Mouse (Mus musculus) hindbrain, postnatal 0 days (tissue): Measurements from ENCODE around the gene Capn9. TPM values are rescaled to one million over a fixed set of nuclear protein-coding genes. Genes with fewer than 3 reads are reported as not detected.

Experiments used
- ATAC-seq: fragments of 200-750 bp; cut with Nextera tagmentation; 2 replicates; pipeline ENCODE4 v1.8.0; 2017; ENCODE audit warnings: mild to moderate bottlenecking, moderate TSS enrichment, moderate library complexity
- DNase-seq: peaks from one replicate; pipeline ENCODE4 v3.0.0-alpha.2; 2015; ENCODE audit warnings: low spot score
- H3K27ac ChIP-seq: fragments of 300-500 bp; sonication (generic); 2 replicates; pipeline ENCODE4 v1.5.1; 2014; ENCODE audit warnings: mild to moderate bottlenecking
- H3K27me3 ChIP-seq: fragments of 300-500 bp; sonication (generic); 2 replicates; pipeline ENCODE4 v1.6.1; 2014; ENCODE audit warnings: low read length, mixed read lengths; ENCODE audit not compliant: insufficient read depth
- H3K36me3 ChIP-seq: fragments of 300-500 bp; sonication (generic); 2 replicates; pipeline ENCODE4 v1.6.1; 2014; ENCODE audit warnings: low read length, mixed read lengths; ENCODE audit not compliant: insufficient read depth
- H3K4me1 ChIP-seq: fragments of 300-500 bp; sonication (generic); 2 replicates; pipeline ENCODE4 v1.6.1; 2014; ENCODE audit warnings: antibody characterized with exemption, low read length, mixed read lengths; ENCODE audit not compliant: insufficient read depth
- H3K4me2 ChIP-seq: fragments of 300-500 bp; sonication (generic); 2 replicates; pipeline ENCODE4 v1.6.1; 2014; ENCODE audit warnings: low read depth, mild to moderate bottlenecking, low read length, moderate library complexity, mixed read lengths
- H3K4me3 ChIP-seq: fragments of 300-500 bp; sonication (generic); 2 replicates; pipeline ENCODE4 v1.5.1; 2014; ENCODE audit warnings: low read length
- H3K9ac ChIP-seq: fragments of 300-500 bp; sonication (generic); replicated peaks from 2 replicates; pipeline ENCODE4 v1.6.1; 2014; ENCODE audit warnings: mild to moderate bottlenecking, low read length, moderate library complexity, mixed read lengths
- H3K9me3 ChIP-seq: fragments of 300-500 bp; sonication (generic); 2 replicates; pipeline ENCODE4 v1.6.1; 2016; ENCODE audit warnings: low read length, mixed read lengths
- CTCF ChIP-seq: IDR thresholded peaks from 2 replicates; pipeline ENCODE4 v1.5.1; 2016; ENCODE audit warnings: antibody characterized with exemption, control low read depth, low read depth
- WGBS: fragments of 180-500 bp; shearing (Covaris S2); extraction: QIAGEN DNeasy Blood & Tissue Kit; methylation state at CpG from one replicate; pipeline ENCODE4 v1.1.7; 2014; 5-methylcytosine and 5-hydroxymethylcytosine counted together
- polyA plus RNA-seq: library from polyadenylated mRNA; unstranded; fragments of >200 nt; fragmentation: Nextera tagmentation; extraction: Ambion mirVana; gene quantifications from 2 replicates; pipeline ENCODE4 v1.2.1, GENCODE M21; 2015
- total RNA-seq: library from RNA; depleted of rRNA; stranded (reverse); fragments of >200 nt; gene quantifications from 2 replicates; pipeline ENCODE4 v1.2.3, GENCODE M21; 2014

The Capn9 gene
- total and polyA plus RNA-seq, 2 experiments from 2014 or later, result 0.39 TPM; not detected in 1

DNA sequence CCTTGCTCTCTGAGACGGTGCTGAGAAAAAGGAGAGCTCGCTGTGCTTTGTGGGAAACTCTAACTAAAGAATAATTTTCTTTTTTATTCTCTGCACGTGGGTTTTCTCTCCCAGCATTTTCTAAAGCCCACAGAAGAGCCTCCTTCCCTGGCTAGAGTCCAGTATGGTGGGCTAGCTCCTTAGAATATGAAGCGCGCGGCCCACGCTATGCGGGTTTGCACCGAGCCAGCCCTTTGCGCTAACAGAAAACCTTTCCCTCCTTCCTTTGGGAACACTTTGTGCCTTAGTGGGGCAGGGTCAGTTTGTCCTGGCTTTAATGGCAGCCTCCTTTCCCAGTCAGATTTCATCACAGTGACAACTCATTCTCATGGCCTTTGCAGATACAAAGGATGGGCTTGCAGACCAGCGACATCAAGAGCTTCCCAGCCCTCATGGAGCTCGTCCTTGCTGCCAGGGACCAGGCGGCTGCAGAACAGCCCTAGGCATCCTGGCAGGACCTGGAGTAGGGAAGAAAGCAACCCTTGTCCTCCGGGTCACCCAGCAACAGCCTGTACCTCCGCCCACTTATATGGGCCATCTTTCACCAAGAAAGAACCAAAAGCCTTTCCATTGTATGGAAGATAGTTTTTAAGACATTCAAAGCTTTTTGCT lies 24.8 kb upstream of the Capn9 start:
- 0 out of 2 replicates have a peak, but pooled peaks cover 2% of the 10 kb centered on the region for H3K4me1 ChIP-seq
- WGBS, result 78% methylated on average over 15 of the region's 15 CpGs
- H3K27ac ChIP-seq, result peak overlapping the region; percentile 64; the same call in 1 of the 2 replicates
- no peaks in the 10 kb centered on the region for H3K9me3 ChIP-seq
- H3K27me3 ChIP-seq, result no peaks in the 10 kb centered on the region
- ATAC-seq, result peak; percentile 89
- peaks cover 58% of the 10 kb centered on the region for H3K36me3 ChIP-seq
- DNase-seq, result peak; percentile 77
- H3K4me3 ChIP-seq, result no peak overlapping the region
- TF ChIP-seq CTCF, result no peak
- no peak overlapping the region for H3K4me2 ChIP-seq
- no peak overlapping the region for H3K9ac ChIP-seq

- WGBS, result 86% methylated on average over 7 of the region's 7 CpGs
- DNase-seq (no peak), ATAC-seq (no peak)
- Histone ChIP-seq H3K4me1 (peaks cover 18% of the 10 kb centered on the region), H3K27me3 (no peaks in the 10 kb centered on the region), H3K4me2 (no peak overlapping the region), H3K36me3 (peaks cover 27% of the 10 kb centered on the region), H3K9me3 (no peaks in the 10 kb centered on the region), H3K9ac (no peak overlapping the region), H3K4me3 (no peak overlapping the region), H3K27ac (peak overlapping the region; percentile 26; the same call in 1 of the 2 replicates)
- no peak for TF ChIP-seq CTCF
Observed at GRCm38 (mm10) chr8:124555113-124555750, 20.7 kb upstream of the Capn9 start.

- 0 out of 2 replicates have a peak, but pooled peaks have one; percentile 30 for ATAC-seq
- 53% methylated on average over 7 of the region's 7 CpGs for WGBS
- H3K4me2 ChIP-seq, result no peak overlapping the region
Observed at GRCm38 (mm10) chr8:124556164-124556563, 19.7 kb upstream of the Capn9 start.

GRCm38 (mm10) chr8:124556658-124557057 lies 19.3 kb upstream of the Capn9 start:
- no peak overlapping the region for H3K4me2 ChIP-seq
- peak; percentile 93 for ATAC-seq
- peaks cover 18% of the 10 kb centered on the region for H3K4me1 ChIP-seq
- no peaks in the 10 kb centered on the region for H3K9me3 ChIP-seq
- H3K9ac ChIP-seq, result no peak overlapping the region
- WGBS, result 23% methylated on average over 13 of the region's 13 CpGs
- peak; percentile 88 for DNase-seq
- H3K4me3 ChIP-seq, result no peak overlapping the region
- H3K27ac ChIP-seq, result peak overlapping the region; percentile 83
- H3K27me3 ChIP-seq, result no peaks in the 10 kb centered on the region
- H3K36me3 ChIP-seq, result peaks cover 13% of the 10 kb centered on the region; the same call in 1 of the 2 replicates
- no peak for TF ChIP-seq CTCF

More at GRCm38 (mm10) chr8:124556164-124556563, 19.7 kb upstream of the Capn9 start:
- Histone ChIP-seq H3K4me3 (no peak overlapping the region), H3K27ac (peak overlapping the region; percentile 83), H3K9ac (no peak overlapping the region), H3K4me1 (peaks cover 18% of the 10 kb centered on the region), H3K36me3 (peaks cover 18% of the 10 kb centered on the region), H3K27me3 (no peaks in the 10 kb centered on the region), H3K9me3 (no peaks in the 10 kb centered on the region)
- no peak for DNase-seq
- no peak for TF ChIP-seq CTCF

DNA sequence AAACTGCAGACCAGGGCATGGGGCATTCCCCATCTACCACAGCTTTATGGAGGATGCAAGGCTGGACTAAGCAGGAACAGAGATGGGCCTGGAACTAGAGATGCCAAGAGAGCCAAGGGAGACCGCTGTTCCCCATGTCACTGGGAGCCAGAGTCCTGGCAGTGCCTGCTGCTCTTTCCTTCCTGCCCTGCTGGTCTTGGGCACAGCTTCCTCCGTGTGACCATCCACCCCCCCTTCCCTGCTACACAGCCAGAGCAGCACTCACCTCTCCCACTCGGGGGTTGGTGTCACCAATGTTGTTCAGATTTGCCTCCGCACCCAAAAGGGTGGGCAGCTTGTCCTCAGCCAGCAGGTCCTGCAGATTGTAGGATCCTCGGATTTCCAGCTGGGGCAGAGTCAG lies 18.4 kb upstream of the Capn9 start:
- ATAC-seq (no peak), DNase-seq (no peak)
- 53% methylated on average over 5 of the region's 5 CpGs for WGBS
- H3K27ac ChIP-seq, result peak overlapping the region; percentile 83
- peaks cover 5% of the 10 kb centered on the region; the same call in 1 of the 2 replicates for H3K36me3 ChIP-seq
- H3K9me3 ChIP-seq, result no peaks in the 10 kb centered on the region
- no peaks in the 10 kb centered on the region for H3K27me3 ChIP-seq
- H3K4me3 ChIP-seq, result no peak overlapping the region
- H3K4me2 ChIP-seq, result no peak overlapping the region
- H3K9ac ChIP-seq, result no peak overlapping the region
- H3K4me1 ChIP-seq, result peaks cover 18% of the 10 kb centered on the region
- TF ChIP-seq CTCF, result no peak

GRCm38 (mm10) chr8:124567126-124567525 lies 8.8 kb upstream of the Capn9 start:
- peaks cover 6% of the 10 kb centered on the region for H3K4me1 ChIP-seq
- no peak for TF ChIP-seq CTCF
- 84% methylated on average over 6 of the region's 6 CpGs for WGBS
- H3K9ac ChIP-seq, result no peak overlapping the region
- no peak overlapping the region for H3K27ac ChIP-seq
- no peaks in the 10 kb centered on the region for H3K9me3 ChIP-seq
- no peak overlapping the region for H3K4me2 ChIP-seq
- no peaks in the 10 kb centered on the region for H3K36me3 ChIP-seq
- ATAC-seq, result no peak
- no peak for DNase-seq
- no peaks in the 10 kb centered on the region for H3K27me3 ChIP-seq
- no peak overlapping the region for H3K4me3 ChIP-seq

DNA sequence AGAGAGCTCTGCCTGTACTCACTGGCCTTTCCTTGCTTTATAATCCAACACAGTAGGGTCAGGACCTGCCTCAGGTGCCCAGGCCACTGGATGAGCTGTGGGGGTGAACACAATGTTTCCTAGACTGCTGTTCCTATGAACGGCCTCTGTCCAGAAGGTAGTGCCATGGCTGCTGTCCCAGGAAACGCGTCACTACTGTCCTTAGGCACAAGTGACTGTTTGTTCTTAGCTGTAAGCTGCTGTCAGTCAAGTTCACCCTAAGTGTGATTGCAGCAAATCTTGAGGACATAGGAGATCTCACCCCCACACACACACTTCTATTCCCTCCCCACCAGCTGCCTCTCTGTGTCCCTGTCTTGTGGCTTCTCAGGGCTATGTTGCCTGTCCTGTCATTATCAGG lies 8.3 kb upstream of the Capn9 start:
- Histone ChIP-seq H3K27ac (no peak overlapping the region), H3K9ac (no peak overlapping the region), H3K36me3 (no peaks in the 10 kb centered on the region), H3K4me1 (peaks cover 6% of the 10 kb centered on the region), H3K4me3 (no peak overlapping the region), H3K4me2 (peak overlapping the region; percentile 13; the same call in 1 of the 2 replicates), H3K27me3 (no peaks in the 10 kb centered on the region), H3K9me3 (no peaks in the 10 kb centered on the region)
- no peak for ATAC-seq
- WGBS, result 73% methylated on average over 3 of the region's 3 CpGs
- TF ChIP-seq CTCF, result no peak
- DNase-seq, result no peak
